Mouse (Mus musculus) heart, embryonic 12.5 days (tissue): ENCODE data around the gene Rpl10a. TPM values are rescaled to one million over a fixed set of nuclear protein-coding genes. Genes with fewer than 3 reads are reported as not detected.

ENCODE experiments used
- ATAC-seq: fragments of 200-750 bp; cut with Nextera tagmentation; 2 replicates; pipeline ENCODE4 v1.8.0; 2017; ENCODE audit warnings: moderate TSS enrichment, moderate library complexity; ENCODE audit not compliant: insufficient number of reproducible peaks, low FRiP score
- H3K27ac ChIP-seq: fragments of 300-500 bp; sonication (generic); 2 replicates; pipeline ENCODE4 v1.5.1; 2016; ENCODE audit warnings: mild to moderate bottlenecking, moderate library complexity; ENCODE audit not compliant: poor library complexity, severe bottlenecking
- H3K27me3 ChIP-seq: fragments of 300-500 bp; sonication (generic); replicated peaks from 2 replicates; pipeline ENCODE4 v1.6.1; 2016; ENCODE audit warnings: mild to moderate bottlenecking, moderate library complexity
- H3K36me3 ChIP-seq: fragments of 300-500 bp; sonication (generic); 2 replicates; pipeline ENCODE4 v1.6.1; 2016; ENCODE audit warnings: mild to moderate bottlenecking, moderate library complexity
- H3K4me1 ChIP-seq: fragments of 300-500 bp; sonication (generic); replicated peaks from 2 replicates; pipeline ENCODE4 v1.6.1; 2016; ENCODE audit warnings: mild to moderate bottlenecking
- H3K4me2 ChIP-seq: fragments of 300-500 bp; sonication (generic); 2 replicates; pipeline ENCODE4 v1.6.1; 2016; ENCODE audit warnings: mild to moderate bottlenecking, moderate library complexity
- H3K4me3 ChIP-seq: fragments of 300-500 bp; sonication (generic); 2 replicates; pipeline ENCODE4 v1.5.1; 2016; ENCODE audit warnings: mild to moderate bottlenecking
- H3K9ac ChIP-seq: fragments of 300-500 bp; sonication (generic); 2 replicates; pipeline ENCODE4 v1.6.1; 2016; ENCODE audit warnings: mild to moderate bottlenecking, moderate library complexity
- H3K9me3 ChIP-seq: fragments of 300-500 bp; sonication (generic); replicated peaks from 2 replicates; pipeline ENCODE4 v1.6.1; 2016; ENCODE audit warnings: mild to moderate bottlenecking, moderate library complexity
- WGBS: fragments of 180-500 bp; shearing (Covaris S2); methylation state at CpG from one replicate; pipeline ENCODE4 v1.1.7; 2016; 5-methylcytosine and 5-hydroxymethylcytosine counted together
- polyA plus RNA-seq: library from polyadenylated mRNA; unstranded; fragments of >200 nt; fragmentation: Nextera tagmentation; extraction: Ambion mirVana; gene quantifications from 2 replicates; pipeline ENCODE4 v1.2.1, GENCODE M21; 2016

Gene Rpl10a
- polyA plus RNA-seq, 1 experiment from 2014 or later, result 344 TPM

DNA sequence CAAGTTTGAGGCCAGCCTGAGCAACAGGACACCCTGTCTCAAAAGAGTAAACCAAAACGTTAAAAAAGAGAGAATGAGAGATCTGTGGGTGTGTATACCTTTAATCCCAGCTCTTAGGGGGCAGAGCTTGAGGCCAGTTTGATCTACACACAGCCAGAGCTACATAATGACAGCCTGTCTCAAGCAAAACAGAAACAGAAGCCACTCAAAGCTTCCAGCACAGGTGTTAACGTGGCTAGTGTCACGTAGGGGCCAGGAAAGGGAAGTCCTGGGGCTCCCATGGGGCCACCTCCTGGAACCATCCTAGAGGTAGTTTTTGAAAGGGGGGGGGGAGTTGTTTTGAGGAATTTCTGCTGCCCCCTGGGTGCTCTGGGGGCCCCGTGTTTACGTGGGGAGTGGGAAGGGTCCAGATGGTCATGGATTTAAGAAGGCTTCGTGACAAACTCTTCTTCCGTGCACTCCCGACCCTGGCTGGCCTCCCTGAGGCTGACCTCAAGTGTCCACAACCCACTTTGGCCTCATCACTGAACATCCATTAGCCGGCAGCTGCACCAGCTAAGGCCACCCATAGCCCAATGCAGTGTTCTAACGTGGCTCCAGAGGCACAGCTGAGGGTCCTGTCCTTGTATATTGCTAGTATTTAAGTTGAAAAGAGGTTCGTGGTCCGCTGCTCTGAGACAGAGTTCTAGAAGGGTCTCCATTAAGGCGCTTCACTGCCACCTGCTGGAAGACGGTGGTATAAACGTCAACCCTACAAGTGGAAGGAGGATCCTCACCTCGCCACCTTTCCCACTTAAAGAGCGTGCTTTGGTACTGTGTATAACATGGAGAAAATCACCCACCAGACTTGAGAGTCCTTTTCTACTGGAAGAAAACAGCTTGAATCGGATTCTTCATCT, 19.7 kb upstream of the Rpl10a start:
- H3K27me3 ChIP-seq, result no peaks in the 10 kb centered on the region
- no peak overlapping the region for H3K4me3 ChIP-seq
- H3K4me1 ChIP-seq, result peaks cover 9% of the 10 kb centered on the region
- peaks cover 4% of the 10 kb centered on the region; the same call in 1 of the 2 replicates for H3K9me3 ChIP-seq
- WGBS, result 13% methylated on average over 18 of the region's 18 CpGs
- no peaks in the 10 kb centered on the region for H3K36me3 ChIP-seq
- H3K27ac ChIP-seq, result no peak overlapping the region
- ATAC-seq, result no peak
- peak overlapping the region; percentile 48 for H3K4me2 ChIP-seq
- H3K9ac ChIP-seq, result no peak overlapping the region

GRCm38 (mm10) chr17:28310831-28311230, 17.4 kb upstream of the Rpl10a start:
- H3K4me3 ChIP-seq, result no peak overlapping the region
- H3K9me3 ChIP-seq, result no peaks in the 10 kb centered on the region
- H3K4me1 ChIP-seq, result peaks cover 25% of the 10 kb centered on the region
- no peak for ATAC-seq
- no peaks in the 10 kb centered on the region for H3K27me3 ChIP-seq
- H3K9ac ChIP-seq, result no peak overlapping the region
- whole genome bisulfite sequencing, result 76% methylated on average over 3 of the region's 3 CpGs
- H3K36me3 ChIP-seq, result peaks cover 4% of the 10 kb centered on the region
- H3K27ac ChIP-seq, result no peak overlapping the region
- H3K4me2 ChIP-seq, result no peak overlapping the region

DNA sequence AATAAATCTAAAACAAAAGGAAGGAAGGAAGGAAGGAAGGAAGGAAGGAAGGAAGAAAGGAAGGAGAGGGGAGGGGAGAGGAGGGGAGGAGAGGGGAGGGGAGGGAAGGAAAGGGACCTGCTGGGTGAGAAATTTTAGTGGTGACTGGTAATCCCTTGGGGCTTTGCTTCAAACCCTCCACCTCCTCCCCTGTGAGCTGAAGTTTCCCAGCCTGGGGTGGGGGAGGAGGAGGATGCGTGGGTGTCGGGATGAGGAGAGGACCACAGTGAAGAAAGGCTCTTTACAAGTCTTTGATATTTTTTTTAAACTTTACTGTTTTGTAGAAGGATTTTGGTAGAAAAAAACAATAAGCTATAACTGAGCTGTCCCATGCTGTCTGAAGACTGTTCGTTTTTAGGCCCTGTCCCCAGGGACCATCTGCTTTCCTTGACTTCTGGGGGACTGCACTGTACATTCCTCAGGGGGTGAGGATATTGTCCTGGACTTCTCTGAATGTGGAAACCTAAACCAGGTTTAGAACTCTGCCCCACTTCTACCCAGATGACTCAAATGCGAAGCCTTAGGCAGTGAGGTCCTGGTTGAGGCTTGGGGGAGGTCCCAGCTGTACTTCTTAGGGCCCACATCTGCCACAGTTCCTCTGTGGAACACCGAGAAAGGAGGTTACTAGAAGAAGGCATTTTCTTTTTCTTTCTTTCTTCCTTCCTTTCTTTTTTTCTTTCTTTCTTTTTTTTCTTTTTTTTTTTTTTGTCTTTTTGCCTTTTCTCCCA, 16.7 kb upstream of the Rpl10a start:
- Histone ChIP-seq H3K9me3 (no peaks in the 10 kb centered on the region), H3K4me3 (no peak overlapping the region), H3K4me2 (no peak overlapping the region), H3K27ac (0 out of 2 replicates have a peak overlapping the region, but pooled peaks have one; percentile 10), H3K27me3 (no peaks in the 10 kb centered on the region), H3K36me3 (peaks cover 11% of the 10 kb centered on the region), H3K9ac (no peak overlapping the region), H3K4me1 (peaks cover 25% of the 10 kb centered on the region)
- WGBS, result 67% methylated on average over 5 of the region's 5 CpGs
- no peak for ATAC-seq

GRCm38 (mm10) chr17:28312232-28313211, 15.7 kb upstream of the Rpl10a start:
- Histone ChIP-seq H3K36me3 (peaks cover 21% of the 10 kb centered on the region), H3K4me3 (peak overlapping the region; percentile 76), H3K9ac (0 out of 2 replicates have a peak overlapping the region, but pooled peaks have one; percentile 43), H3K4me1 (peaks cover 25% of the 10 kb centered on the region), H3K4me2 (peak overlapping the region; percentile 77), H3K27ac (peak overlapping the region; percentile 6; the same call in 1 of the 2 replicates), H3K27me3 (no peaks in the 10 kb centered on the region), H3K9me3 (no peaks in the 10 kb centered on the region)
- 27% methylated on average over 17 of the region's 17 CpGs for WGBS
- ATAC-seq, result peak; percentile 0; the same call in 1 of the 2 replicates

GRCm38 (mm10) chr17:28313212-28313879, 14.9 kb upstream of the Rpl10a start, which contains the start of gene Fance:
Gene Fance (plus strand): TSS chr17:28313519.
- H3K36me3 ChIP-seq, result peaks cover 29% of the 10 kb centered on the region
- peak within 1 kb of the TSS; percentile 77 for H3K4me2 ChIP-seq
- H3K4me3 ChIP-seq, result peak within 1 kb of the TSS; percentile 76
- no peaks in the 10 kb centered on the region for H3K27me3 ChIP-seq
- WGBS, result under 1% methylated on average over 69 of the region's 69 CpGs
- H3K4me1 ChIP-seq, result peaks cover 24% of the 10 kb centered on the region
- no peaks in the 10 kb centered on the region for H3K9me3 ChIP-seq
- peak within 1 kb of the TSS; percentile 87 for H3K9ac ChIP-seq
- peak within 1 kb of the TSS; percentile 83 for H3K27ac ChIP-seq
- ATAC-seq, result peak; percentile 96

- peak overlapping the region; percentile 77 for H3K4me2 ChIP-seq
- no peaks in the 10 kb centered on the region for H3K27me3 ChIP-seq
- H3K9ac ChIP-seq, result peak overlapping the region; percentile 87
- H3K4me3 ChIP-seq, result peak overlapping the region; percentile 76
- peak; percentile 19 for ATAC-seq
- H3K4me1 ChIP-seq, result peaks cover 20% of the 10 kb centered on the region
- H3K27ac ChIP-seq, result peak overlapping the region; percentile 83
- under 1% methylated on average over 11 of the region's 11 CpGs for WGBS
- no peaks in the 10 kb centered on the region for H3K9me3 ChIP-seq
- peaks cover 33% of the 10 kb centered on the region for H3K36me3 ChIP-seq
Measured at GRCm38 (mm10) chr17:28313880-28314225, 14.4 kb upstream of the Rpl10a start.

DNA sequence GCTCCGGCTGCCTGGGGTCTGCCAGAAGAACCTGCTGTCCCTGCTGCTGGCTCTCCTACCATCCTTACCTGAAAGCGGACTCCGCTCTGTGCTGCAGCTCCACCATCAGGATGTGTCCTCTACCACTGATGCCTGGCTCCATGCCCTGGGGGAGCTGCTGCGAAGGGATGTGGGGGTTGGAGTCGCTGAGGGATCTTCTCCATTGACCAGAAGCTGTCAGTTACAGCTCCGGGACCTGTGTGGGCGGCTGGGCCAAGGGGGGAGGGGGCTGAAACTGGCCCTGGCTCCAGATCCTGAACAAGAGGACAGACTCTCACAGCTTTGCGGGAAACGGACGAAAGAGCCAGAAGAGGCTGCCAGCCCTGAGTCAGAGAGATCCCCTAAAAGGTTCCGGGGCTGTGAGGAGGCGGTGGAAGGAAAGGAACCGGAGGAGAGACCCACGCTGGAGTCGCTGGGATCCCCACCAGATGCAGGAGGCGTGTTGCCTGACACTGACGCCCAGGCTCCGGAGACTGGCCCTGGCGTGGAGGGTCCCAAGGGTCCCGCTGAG, 12.6 kb upstream of the Rpl10a start:
- H3K4me3 ChIP-seq, result no peak overlapping the region
- H3K4me1 ChIP-seq, result peaks cover 20% of the 10 kb centered on the region
- H3K27me3 ChIP-seq, result no peaks in the 10 kb centered on the region
- peaks cover 48% of the 10 kb centered on the region for H3K36me3 ChIP-seq
- no peaks in the 10 kb centered on the region for H3K9me3 ChIP-seq
- H3K9ac ChIP-seq, result 0 out of 2 replicates have a peak overlapping the region, but pooled peaks have one; percentile 27
- WGBS, result 89% methylated on average over 20 of the region's 20 CpGs
- no peak overlapping the region for H3K4me2 ChIP-seq
- no peak overlapping the region for H3K27ac ChIP-seq
- ATAC-seq, result no peak

GRCm38 (mm10) chr17:28316476-28316875, 11.8 kb upstream of the Rpl10a start:
- Histone ChIP-seq H3K4me1 (peaks cover 20% of the 10 kb centered on the region), H3K4me2 (no peak overlapping the region), H3K36me3 (peaks cover 56% of the 10 kb centered on the region), H3K9me3 (no peaks in the 10 kb centered on the region), H3K4me3 (no peak overlapping the region), H3K9ac (no peak overlapping the region), H3K27me3 (no peaks in the 10 kb centered on the region), H3K27ac (no peak overlapping the region)
- 90% methylated on average over 9 of the region's 9 CpGs for WGBS
- ATAC-seq, result no peak

DNA sequence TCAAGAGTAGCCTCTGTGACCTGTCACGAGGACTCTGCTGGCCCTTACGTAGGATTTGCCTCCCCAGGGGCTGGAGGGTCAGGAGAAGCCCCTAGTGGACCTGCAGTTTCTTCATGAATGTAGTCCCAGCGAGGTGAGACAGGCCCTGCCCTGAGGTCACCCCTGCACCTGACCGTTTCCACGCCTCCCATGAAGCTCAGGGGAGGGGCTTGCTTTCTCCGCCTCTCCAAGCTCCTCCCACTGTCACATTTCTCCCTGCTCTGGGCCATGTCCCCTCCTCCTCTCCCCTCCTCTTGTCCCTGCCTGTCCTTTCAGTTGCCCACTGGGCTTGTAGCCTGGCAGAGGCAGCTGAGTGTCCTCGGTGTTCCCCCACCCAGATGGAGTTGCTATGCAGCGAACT, 11.2 kb upstream of the Rpl10a start:
- H3K9me3 ChIP-seq, result no peaks in the 10 kb centered on the region
- no peak for ATAC-seq
- H3K9ac ChIP-seq, result no peak overlapping the region; the same call in 1 of the 2 replicates
- no peak overlapping the region for H3K4me3 ChIP-seq
- H3K36me3 ChIP-seq, result peaks cover 61% of the 10 kb centered on the region
- H3K4me1 ChIP-seq, result peaks cover 20% of the 10 kb centered on the region
- no peak overlapping the region for H3K4me2 ChIP-seq
- 79% methylated on average over 8 of the region's 8 CpGs for WGBS
- no peak overlapping the region for H3K27ac ChIP-seq
- H3K27me3 ChIP-seq, result no peaks in the 10 kb centered on the region

- Histone ChIP-seq H3K36me3 (peaks cover 67% of the 10 kb centered on the region), H3K27me3 (no peaks in the 10 kb centered on the region), H3K4me2 (no peak overlapping the region)
Measured at GRCm38 (mm10) chr17:28317725-28318124, 10.5 kb upstream of the Rpl10a start.

More at GRCm38 (mm10) chr17:28317725-28318124, 10.5 kb upstream of the Rpl10a start:
- 86% methylated on average over 9 of the region's 9 CpGs for WGBS
- Histone ChIP-seq H3K27ac (no peak overlapping the region), H3K9me3 (no peaks in the 10 kb centered on the region), H3K4me3 (no peak overlapping the region), H3K4me1 (peaks cover 18% of the 10 kb centered on the region), H3K9ac (no peak overlapping the region)
- ATAC-seq, result no peak
